ENCODE assay signal across 12 mouse cellular contexts in the genomic region with DNA sequence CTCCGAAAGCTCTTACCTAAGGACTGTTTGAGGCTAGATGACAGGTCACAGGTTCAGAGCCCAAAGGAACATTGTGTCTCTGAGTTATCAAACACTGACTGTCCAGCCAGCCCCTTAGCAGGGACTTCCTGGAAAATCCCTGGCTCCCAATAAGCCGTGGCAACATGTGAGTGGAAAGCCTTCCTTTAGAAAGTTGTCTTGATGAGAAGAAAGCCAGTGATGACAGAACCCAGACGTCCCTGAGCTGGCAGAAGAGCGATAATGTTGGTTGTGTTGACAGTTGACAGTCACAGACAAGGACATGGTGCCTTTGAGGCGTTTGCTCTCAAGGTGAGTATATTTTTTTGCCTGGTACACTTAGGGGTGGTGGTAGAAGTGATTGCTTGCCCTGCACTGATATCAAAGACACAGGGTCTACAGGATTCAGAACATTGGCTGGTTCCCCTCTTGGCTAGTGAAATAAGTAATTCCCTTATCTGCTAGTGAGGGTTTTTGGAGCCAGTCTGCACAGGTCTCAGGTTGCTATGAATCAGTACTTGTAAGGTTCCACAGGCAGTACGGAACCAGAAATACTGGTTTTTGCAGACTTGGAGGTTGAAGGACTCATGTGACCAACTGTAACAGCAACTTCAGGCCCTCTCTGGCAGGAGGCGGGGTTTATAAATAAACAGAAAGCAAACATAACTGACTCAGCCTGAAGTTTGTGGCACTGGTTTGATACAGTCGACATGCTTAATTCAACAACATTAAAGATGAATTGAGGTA. TPM values are rescaled to one million over a fixed set of nuclear protein-coding genes. Genes with fewer than 3 reads are reported as not detected.
DNase-seq lines count a peak whose midpoint lies in the region; ATAC-seq lines count a peak whose summit lies in the region.
"Had no signal": no experiment of that assay in that cellular context is flagged by ENCODE, and none has a peak within 500 bp of the region (broad histone marks: within the 10 kb centered on the region; RNA-seq: fewer than 3 reads in every experiment).

No protein-coding gene starts in this region.

- peak overlapping the region; percentile 42; the same call in 1 of the 2 replicates for H3K27ac ChIP-seq in heart, embryonic 10.5 days
- H3K27ac ChIP-seq in lung, embryonic 16.5 days (ENCODE audit: low read length): peak overlapping the region; percentile 87
- H3K27ac ChIP-seq: forebrain, embryonic 13.5 days; hindbrain, embryonic 13.5 days had no signal

- no peaks in the 10 kb centered on the region for H3K27me3 ChIP-seq in heart, embryonic 10.5 days (ENCODE audit: insufficient read depth, poor library complexity, severe bottlenecking)
- H3K27me3 ChIP-seq in lung, embryonic 16.5 days (ENCODE audit: control insufficient read depth, insufficient read depth, low read depth, low read length): no peaks in the 10 kb centered on the region
- H3K27me3 ChIP-seq: forebrain, embryonic 13.5 days; hindbrain, embryonic 13.5 days had no signal

- H3K9me3 ChIP-seq in heart, embryonic 10.5 days: no peaks in the 10 kb centered on the region
- no peaks in the 10 kb centered on the region for H3K9me3 ChIP-seq in lung, embryonic 16.5 days (ENCODE audit: control insufficient read depth, low read length)
- H3K9me3 ChIP-seq: forebrain, embryonic 13.5 days; hindbrain, embryonic 13.5 days had no signal

- peak; percentile 95 for ATAC-seq in lung, embryonic 16.5 days (ENCODE audit: low read depth)
- ATAC-seq: forebrain, embryonic 13.5 days had no signal

- H3K4me1 ChIP-seq in heart, embryonic 10.5 days: peaks cover 15% of the 10 kb centered on the region
- 0 out of 2 replicates have a peak, but pooled peaks cover 3% of the 10 kb centered on the region for H3K4me1 ChIP-seq in lung, embryonic 16.5 days (replicated peaks; ENCODE audit: control insufficient read depth, insufficient read depth, low read length)
- H3K4me1 ChIP-seq: forebrain, embryonic 13.5 days; hindbrain, embryonic 13.5 days had no signal

- H3K36me3 ChIP-seq in heart, embryonic 10.5 days: no peaks in the 10 kb centered on the region
- H3K36me3 ChIP-seq in lung, embryonic 16.5 days (ENCODE audit: control insufficient read depth, insufficient read depth, low read length): no peaks in the 10 kb centered on the region
- H3K36me3 ChIP-seq: hindbrain, embryonic 13.5 days had no signal

- H3K4me3 ChIP-seq in heart, embryonic 10.5 days: no peak overlapping the region
- no peak overlapping the region for H3K4me3 ChIP-seq in lung, embryonic 16.5 days (ENCODE audit: low read length)
- H3K4me3 ChIP-seq: forebrain, embryonic 13.5 days; hindbrain, embryonic 13.5 days had no signal

- 41% methylated on average over 8 of the region's 8 CpGs for WGBS in heart, embryonic 10.5 days
- WGBS in lung, embryonic 16.5 days: 46% methylated on average over 8 of the region's 8 CpGs

- DNase-seq in adrenal gland, adult (ENCODE audit: inconsistent age in 2 of 2, low spot score in 1 of 2): peak; percentile 24 to 74
- no peak for DNase-seq in adrenal gland, postnatal 25 days
- peak; percentile 85 for DNase-seq in heart, embryonic 10.5 days (ENCODE audit: low spot score)
- DNase-seq in kidney, adult 18-20 months: peak; percentile 20
- no peak for DNase-seq in B cell, adult 2 months
- no peak for DNase-seq in neural tube, embryonic 10.5 days (ENCODE audit: extremely low spot score, low spot score)
- no peak for DNase-seq in adipocyte (ENCODE audit: low spot score)
- DNase-seq: cerebellum, adult 11 months; left cerebral cortex, postnatal 4 days had no signal

- no peak overlapping the region for H3K4me2 ChIP-seq in lung, embryonic 16.5 days (ENCODE audit: low read depth, low read length)
- H3K4me2 ChIP-seq: forebrain, embryonic 13.5 days; hindbrain, embryonic 13.5 days had no signal

- no peak overlapping the region for H3K9ac ChIP-seq in lung, embryonic 16.5 days (ENCODE audit: low read length)
- H3K9ac ChIP-seq: forebrain, embryonic 13.5 days; hindbrain, embryonic 13.5 days had no signal

RNA-seq across cellular contexts. Expression of a gene that starts 42.3 kb away (rescaled TPM):
- total RNA-seq in adrenal gland, postnatal 25 days (2021): 89.9 and 119 TPM in 2 replicates
- 54.5 and 60.2 TPM in 2 replicates for polyA plus RNA-seq in heart, embryonic 10.5 days (2016; fragmentation: Nextera tagmentation; extraction: Ambion mirVana)
- polyA plus RNA-seq in lung, embryonic 16.5 days (2015; fragmentation: Nextera tagmentation; extraction: Ambion mirVana): 37.9 and 45.1 TPM in 2 replicates

Comparison
In these comparisons a context has a peak if more than half of its experiments do, and no peak if none do; other contexts are left out.
1. DNase-seq: peak in adrenal gland, adult (2 of 2), heart, embryonic 10.5 days (single experiment) and kidney, adult 18-20 months (single experiment); none in adrenal gland, postnatal 25 days (single experiment), B cell, adult 2 months (0 of 2), neural tube, embryonic 10.5 days (single experiment) and adipocyte (single experiment).